Mouse (Mus musculus) midbrain, postnatal 0 days (tissue): ENCODE measurements at regions not wholly inside any gene's neighbourhood (a gene's known extent, or its start where the extent isn't known, plus 50 kb on each side); places are given as distances from the start of the nearest gene placed in this dataset.
A peak's percentile ranks its signal among the peaks of the same experiment; 100 is the strongest.

Experiments
- ATAC-seq: fragments of 200-750 bp; cut with Nextera tagmentation; 2 replicates; pipeline ENCODE4 v1.8.0; 2017; ENCODE audit warnings: moderate number of reproducible peaks, mild to moderate bottlenecking, moderate TSS enrichment, moderate library complexity; ENCODE audit not compliant: low FRiP score
- DNase-seq: peaks from one replicate; pipeline ENCODE4 v3.0.0-alpha.2; 2015; ENCODE audit warnings: low spot score
- H3K27ac ChIP-seq: fragments of 300-500 bp; sonication (generic); 2 replicates; pipeline ENCODE4 v1.5.1; 2014; ENCODE audit warnings: low read depth, mild to moderate bottlenecking, low read length, mixed read lengths
- H3K27me3 ChIP-seq: fragments of 300-500 bp; sonication (generic); 2 replicates; pipeline ENCODE4 v1.6.1; 2014; ENCODE audit warnings: low read length, control low read depth, mixed read lengths; ENCODE audit not compliant: insufficient read depth
- H3K36me3 ChIP-seq: fragments of 300-500 bp; sonication (generic); 2 replicates; pipeline ENCODE4 v1.6.1; 2014; ENCODE audit warnings: low read length, control low read depth, mixed read lengths; ENCODE audit not compliant: insufficient read depth
- H3K4me1 ChIP-seq: fragments of 300-500 bp; sonication (generic); 2 replicates; pipeline ENCODE4 v1.6.1; 2014; ENCODE audit warnings: mild to moderate bottlenecking, control low read depth, antibody characterized with exemption, low read length, mixed read lengths; ENCODE audit not compliant: insufficient read depth
- H3K4me2 ChIP-seq: fragments of 300-500 bp; sonication (generic); 2 replicates; pipeline ENCODE4 v1.6.1; 2014; ENCODE audit warnings: low read depth, mild to moderate bottlenecking, low read length, mixed read lengths; ENCODE audit not compliant: poor library complexity, severe bottlenecking
- H3K4me3 ChIP-seq: fragments of 300-500 bp; sonication (generic); 2 replicates; pipeline ENCODE4 v1.5.1; 2014; ENCODE audit warnings: low read depth, mild to moderate bottlenecking, low read length, moderate library complexity
- H3K9ac ChIP-seq: fragments of 300-500 bp; sonication (generic); replicated peaks from 2 replicates; pipeline ENCODE4 v1.6.1; 2014; ENCODE audit warnings: mild to moderate bottlenecking, low read length, moderate library complexity, mixed read lengths; ENCODE audit not compliant: poor library complexity, severe bottlenecking
- H3K9me3 ChIP-seq: fragments of 300-500 bp; sonication (generic); 2 replicates; pipeline ENCODE4 v1.6.1; 2016; ENCODE audit warnings: low read length, control low read depth
- CTCF ChIP-seq: IDR thresholded peaks from 2 replicates; pipeline ENCODE4 v1.5.1; 2016; ENCODE audit warnings: antibody characterized with exemption, mild to moderate bottlenecking
- WGBS: fragments of 180-500 bp; shearing (Covaris S2); extraction: QIAGEN DNeasy Blood & Tissue Kit; methylation state at CpG from one replicate; pipeline ENCODE4 v1.1.7; 2014; 5-methylcytosine and 5-hydroxymethylcytosine counted together

- no peaks in the 10 kb centered on the region for H3K4me1 ChIP-seq
- WGBS, result 92% methylated on average over 5 of the region's 5 CpGs
- ATAC-seq, result peak; percentile 27; the same call in 1 of the 2 replicates
Measured at GRCm38 (mm10) chr4:9218380-9218779, 979.5 kb upstream of the Car8 start.

GRCm38 (mm10) chr4:9208606-9209005 is 969.8 kb upstream of the Car8 start:
- Histone ChIP-seq H3K4me2 (no peak overlapping the region), H3K4me3 (no peak overlapping the region), H3K4me1 (no peaks in the 10 kb centered on the region), H3K27ac (no peak overlapping the region), H3K36me3 (no peaks in the 10 kb centered on the region), H3K9me3 (no peaks in the 10 kb centered on the region), H3K27me3 (no peaks in the 10 kb centered on the region), H3K9ac (no peak overlapping the region)
- WGBS, result 33% methylated on average over 2 of the region's 2 CpGs
- no peak for DNase-seq
- no peak for TF ChIP-seq CTCF
- ATAC-seq, result no peak

More at GRCm38 (mm10) chr4:9218380-9218779, 979.5 kb upstream of the Car8 start:
- Histone ChIP-seq H3K4me2 (no peak overlapping the region), H3K9ac (no peak overlapping the region), H3K9me3 (no peaks in the 10 kb centered on the region), H3K36me3 (no peaks in the 10 kb centered on the region), H3K27ac (no peak overlapping the region), H3K27me3 (no peaks in the 10 kb centered on the region), H3K4me3 (no peak overlapping the region)
- TF ChIP-seq CTCF, result no peak
- DNase-seq, result peak; percentile 18

GRCm38 (mm10) chr4:9200012-9200411 is 961.2 kb upstream of the Car8 start:
- no peak overlapping the region for H3K4me2 ChIP-seq
- H3K36me3 ChIP-seq, result no peaks in the 10 kb centered on the region
- no peak for DNase-seq
- 67% methylated on average over 2 of the region's 2 CpGs for WGBS
- no peak for TF ChIP-seq CTCF
- H3K4me3 ChIP-seq, result no peak overlapping the region
- H3K9me3 ChIP-seq, result no peaks in the 10 kb centered on the region
- no peak overlapping the region for H3K27ac ChIP-seq
- H3K27me3 ChIP-seq, result no peaks in the 10 kb centered on the region
- no peak for ATAC-seq
- H3K9ac ChIP-seq, result no peak overlapping the region
- H3K4me1 ChIP-seq, result no peaks in the 10 kb centered on the region

- H3K4me2 ChIP-seq, result no peak overlapping the region
- no peaks in the 10 kb centered on the region for H3K9me3 ChIP-seq
- no peak for TF ChIP-seq CTCF
- H3K4me3 ChIP-seq, result no peak overlapping the region
- no peak overlapping the region for H3K27ac ChIP-seq
- no peak overlapping the region for H3K9ac ChIP-seq
- DNase-seq (peak; percentile 12), ATAC-seq (no peak)
- H3K27me3 ChIP-seq, result no peaks in the 10 kb centered on the region
- 11% methylated on average over 4 of the region's 4 CpGs for WGBS
- H3K4me1 ChIP-seq, result no peaks in the 10 kb centered on the region
- H3K36me3 ChIP-seq, result no peaks in the 10 kb centered on the region
Measured at GRCm38 (mm10) chr4:9196435-9196834, 957.6 kb upstream of the Car8 start.

- Histone ChIP-seq H3K9me3 (no peaks in the 10 kb centered on the region), H3K36me3 (no peaks in the 10 kb centered on the region), H3K4me2 (no peak overlapping the region), H3K27ac (no peak overlapping the region), H3K9ac (no peak overlapping the region), H3K4me1 (no peaks in the 10 kb centered on the region), H3K27me3 (no peaks in the 10 kb centered on the region), H3K4me3 (no peak overlapping the region)
- no peak for ATAC-seq
- 51% methylated on average over 6 of the region's 6 CpGs for WGBS
- no peak for DNase-seq
- no peak for TF ChIP-seq CTCF
Measured at GRCm38 (mm10) chr4:9193121-9193520, 954.3 kb upstream of the Car8 start.

- WGBS, result 39% methylated on average over 14 of the region's 14 CpGs
- no peaks in the 10 kb centered on the region for H3K27me3 ChIP-seq
- no peaks in the 10 kb centered on the region for H3K9me3 ChIP-seq
- H3K4me1 ChIP-seq, result no peaks in the 10 kb centered on the region; the same call in 1 of the 2 replicates
- no peaks in the 10 kb centered on the region for H3K36me3 ChIP-seq
- H3K27ac ChIP-seq, result no peak overlapping the region
- ATAC-seq (no peak), DNase-seq (no peak)
- TF ChIP-seq CTCF, result no peak
- no peak overlapping the region for H3K9ac ChIP-seq
- peak overlapping the region; percentile 13; the same call in 1 of the 2 replicates for H3K4me3 ChIP-seq
- H3K4me2 ChIP-seq, result peak overlapping the region; percentile 48
Measured at GRCm38 (mm10) chr4:9185156-9185875, 946.5 kb upstream of the Car8 start.
